9 mouse cellular contexts compared by ENCODE assay signal in genomic region chr9:13470013-13470412, GRCm38 (mm10). TPM values are rescaled to one million over a fixed set of nuclear protein-coding genes. Genes with fewer than 3 reads are reported as not detected.
DNase-seq lines count a peak whose midpoint lies in the region; ATAC-seq and TF ChIP-seq lines count a peak whose summit lies in the region.
"Had no signal": no experiment of that assay in that cellular context is flagged by ENCODE, and none has a peak within 500 bp of the region (broad histone marks: within the 10 kb centered on the region; RNA-seq: fewer than 3 reads in every experiment).

No protein-coding gene starts in this region.

- no peak overlapping the region for H3K4me2 ChIP-seq in hindbrain, embryonic 15.5 days
- H3K4me2 ChIP-seq in hindbrain, embryonic 14.5 days (replicated peaks), result no peak overlapping the region
- H3K4me2 ChIP-seq in kidney, embryonic 16.5 days (replicated peaks; ENCODE audit: low read depth, low read length), result no peak overlapping the region
- no peak overlapping the region for H3K4me2 ChIP-seq in intestine, postnatal 0 days (replicated peaks; ENCODE audit: low read depth)

- 0 out of 2 replicates have a peak overlapping the region, but pooled peaks have one; percentile 19 for H3K27ac ChIP-seq in hindbrain, embryonic 15.5 days (replicated peaks)
- no peak overlapping the region for H3K27ac ChIP-seq in hindbrain, embryonic 14.5 days
- H3K27ac ChIP-seq in kidney, embryonic 16.5 days (ENCODE audit: low read length), result peak overlapping the region; percentile 56
- H3K27ac ChIP-seq in intestine, postnatal 0 days (ENCODE audit: low read depth, low read length), result no peak overlapping the region
- no peak overlapping the region for H3K27ac ChIP-seq in forebrain, embryonic 10.5 days
- H3K27ac ChIP-seq: macrophage had no signal

- no peaks in the 10 kb centered on the region for H3K36me3 ChIP-seq in hindbrain, embryonic 15.5 days
- no peaks in the 10 kb centered on the region for H3K36me3 ChIP-seq in hindbrain, embryonic 14.5 days (replicated peaks; ENCODE audit: control insufficient read depth, insufficient read depth)
- no peaks in the 10 kb centered on the region for H3K36me3 ChIP-seq in kidney, embryonic 16.5 days (ENCODE audit: insufficient read depth, low read length)
- H3K36me3 ChIP-seq in intestine, postnatal 0 days (ENCODE audit: control insufficient read depth, insufficient read depth), result no peaks in the 10 kb centered on the region
- H3K36me3 ChIP-seq in forebrain, embryonic 10.5 days (replicated peaks), result no peaks in the 10 kb centered on the region

- no peaks in the 10 kb centered on the region for H3K9me3 ChIP-seq in hindbrain, embryonic 15.5 days
- no peaks in the 10 kb centered on the region for H3K9me3 ChIP-seq in hindbrain, embryonic 14.5 days (ENCODE audit: control insufficient read depth, low read length)
- no peaks in the 10 kb centered on the region for H3K9me3 ChIP-seq in kidney, embryonic 16.5 days (ENCODE audit: low read length)
- H3K9me3 ChIP-seq in intestine, postnatal 0 days (ENCODE audit: control insufficient read depth), result no peaks in the 10 kb centered on the region
- H3K9me3 ChIP-seq in forebrain, embryonic 10.5 days, result no peaks in the 10 kb centered on the region

- H3K27me3 ChIP-seq in hindbrain, embryonic 15.5 days, result no peaks in the 10 kb centered on the region
- no peaks in the 10 kb centered on the region for H3K27me3 ChIP-seq in hindbrain, embryonic 14.5 days (ENCODE audit: control insufficient read depth, insufficient read depth, low read length)
- H3K27me3 ChIP-seq in kidney, embryonic 16.5 days (ENCODE audit: insufficient read depth, low read length), result no peaks in the 10 kb centered on the region
- H3K27me3 ChIP-seq in intestine, postnatal 0 days (replicated peaks; ENCODE audit: control insufficient read depth, insufficient read depth, low read length), result no peaks in the 10 kb centered on the region
- no peaks in the 10 kb centered on the region for H3K27me3 ChIP-seq in forebrain, embryonic 10.5 days (ENCODE audit: poor library complexity, severe bottlenecking)

- 0 out of 2 replicates have a peak, but pooled peaks cover 3% of the 10 kb centered on the region for H3K4me1 ChIP-seq in hindbrain, embryonic 15.5 days (replicated peaks)
- H3K4me1 ChIP-seq in hindbrain, embryonic 14.5 days (replicated peaks; ENCODE audit: control insufficient read depth, insufficient read depth, low read length), result no peaks in the 10 kb centered on the region; the same call in 1 of the 2 replicates
- peaks cover 33% of the 10 kb centered on the region for H3K4me1 ChIP-seq in kidney, embryonic 16.5 days (ENCODE audit: insufficient read depth, low read length)
- H3K4me1 ChIP-seq in intestine, postnatal 0 days (replicated peaks; ENCODE audit: control insufficient read depth, insufficient read depth, low read length), result no peaks in the 10 kb centered on the region
- H3K4me1 ChIP-seq in forebrain, embryonic 10.5 days, result peaks cover 25% of the 10 kb centered on the region

- no peak overlapping the region for H3K4me3 ChIP-seq in hindbrain, embryonic 15.5 days
- H3K4me3 ChIP-seq in hindbrain, embryonic 14.5 days (replicated peaks; ENCODE audit: low read length), result no peak overlapping the region
- H3K4me3 ChIP-seq in kidney, embryonic 16.5 days (ENCODE audit: low read length), result no peak overlapping the region
- H3K4me3 ChIP-seq in intestine, postnatal 0 days (ENCODE audit: low read depth, low read length), result no peak overlapping the region
- no peak overlapping the region for H3K4me3 ChIP-seq in forebrain, embryonic 10.5 days

- no peak for TF ChIP-seq CTCF in intestine, postnatal 0 days (IDR thresholded peaks at IDR 0.05; ENCODE audit: low read depth)

- 55% methylated on average over 7 of the region's 7 CpGs for WGBS in hindbrain, embryonic 15.5 days
- 47% methylated on average over 7 of the region's 7 CpGs for WGBS in hindbrain, embryonic 14.5 days
- WGBS in kidney, embryonic 16.5 days, result 39% methylated on average over 7 of the region's 7 CpGs
- WGBS in intestine, postnatal 0 days, result 48% methylated on average over 7 of the region's 7 CpGs
- 31% methylated on average over 7 of the region's 7 CpGs for WGBS in forebrain, embryonic 10.5 days

- no peak for DNase-seq in hindbrain, embryonic 14.5 days (ENCODE audit: low spot score)
- DNase-seq in embryo, embryonic 10.5 days (ENCODE audit: low spot score), result peak; percentile 47
- DNase-seq in spleen, adult 12 weeks (ENCODE audit: low spot score), result peak; percentile 11
- DNase-seq in forebrain, embryonic 10.5 days (ENCODE audit: extremely low spot score, low spot score), result no peak
- no peak for DNase-seq in urinary bladder, adult 18-20 months (ENCODE audit: low spot score in 2 of 2)

- no peak overlapping the region for H3K9ac ChIP-seq in hindbrain, embryonic 15.5 days
- no peak overlapping the region for H3K9ac ChIP-seq in hindbrain, embryonic 14.5 days
- H3K9ac ChIP-seq in kidney, embryonic 16.5 days (replicated peaks; ENCODE audit: low read length), result no peak overlapping the region
- H3K9ac ChIP-seq in intestine, postnatal 0 days (ENCODE audit: low read depth, low read length), result no peak overlapping the region

- ATAC-seq in hindbrain, embryonic 15.5 days (ENCODE audit: low FRiP score, low read depth), result no peak
- ATAC-seq in hindbrain, embryonic 14.5 days (ENCODE audit: low FRiP score), result no peak
- ATAC-seq in kidney, embryonic 16.5 days (ENCODE audit: low FRiP score, low TSS enrichment), result no peak
- no peak for ATAC-seq in intestine, postnatal 0 days

RNA-seq across cellular contexts. Expression of gene Gm17571, which starts 23.5 kb away (rescaled TPM):
- not detected in 2 replicates for polyA plus RNA-seq in hindbrain, embryonic 15.5 days (2015; fragmentation: Nextera tagmentation; extraction: Ambion mirVana)
- polyA plus RNA-seq in hindbrain, embryonic 14.5 days (2014; fragmentation: Nextera tagmentation; extraction: Ambion mirVana), result not detected in 2 replicates
- polyA plus RNA-seq in kidney, embryonic 16.5 days (2015; fragmentation: Nextera tagmentation; extraction: Ambion mirVana), result not detected in 2 replicates
- not detected in 2 replicates for polyA plus RNA-seq in intestine, postnatal 0 days (2015; fragmentation: Nextera tagmentation; extraction: Ambion mirVana)
- not detected in 2 replicates for polyA plus RNA-seq in forebrain, embryonic 10.5 days (2016; fragmentation: Nextera tagmentation; extraction: Ambion mirVana)
- polyA plus RNA-seq: macrophage had no signal

Comparison
In these comparisons a context has a peak if more than half of its experiments do, and no peak if none do; other contexts are left out.
1. H3K27ac ChIP-seq: peak in hindbrain, embryonic 15.5 days (single experiment) and kidney, embryonic 16.5 days (single experiment); none in hindbrain, embryonic 14.5 days (single experiment), intestine, postnatal 0 days (single experiment) and forebrain, embryonic 10.5 days (single experiment).
2. DNase-seq: peak in embryo, embryonic 10.5 days (single experiment) and spleen, adult 12 weeks (single experiment); none in hindbrain, embryonic 14.5 days (single experiment), forebrain, embryonic 10.5 days (single experiment) and urinary bladder, adult 18-20 months (0 of 2).